Mouse (Mus musculus) embryonic fibroblast, embryonic 13.5 days (primary cell): ENCODE results near the gene Nrg4.

Source experiments
- CTCF ChIP-seq: IDR thresholded peaks from 2 replicates; pipeline ENCODE4 v1.5.1; 2011; ENCODE audit warnings: mild to moderate bottlenecking, control low read depth, low read length, moderate library complexity, borderline replicate concordance; ENCODE audit not compliant: insufficient read depth
- POLR2A ChIP-seq: IDR thresholded peaks from 2 replicates; pipeline ENCODE4 v1.6.1; 2011; ENCODE audit warnings: low read depth, mild to moderate bottlenecking, control low read depth, low read length, moderate library complexity

DNA sequence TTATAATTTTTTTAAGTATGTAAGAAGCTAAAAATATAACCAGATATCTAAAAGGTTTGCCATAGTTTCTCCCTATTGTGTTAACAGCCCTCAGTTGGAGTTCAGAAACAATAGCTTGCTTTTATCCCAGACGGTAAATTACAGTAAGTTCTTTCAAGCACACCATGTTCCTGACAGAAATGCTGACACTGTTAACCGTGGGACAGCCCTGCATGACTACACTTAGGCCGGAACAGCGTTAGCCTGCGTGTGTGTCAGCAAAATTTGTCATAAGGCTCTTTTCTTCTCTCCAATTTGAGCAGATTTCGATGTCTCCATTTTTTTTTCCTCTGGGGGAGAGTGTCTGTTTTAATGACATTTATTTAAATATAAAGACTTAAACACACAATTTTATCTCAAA, 66.9 kb downstream of the Nrg4 start:
- no peak for TF ChIP-seq POLR2A
- no peak for TF ChIP-seq CTCF
